In the genomic region with DNA sequence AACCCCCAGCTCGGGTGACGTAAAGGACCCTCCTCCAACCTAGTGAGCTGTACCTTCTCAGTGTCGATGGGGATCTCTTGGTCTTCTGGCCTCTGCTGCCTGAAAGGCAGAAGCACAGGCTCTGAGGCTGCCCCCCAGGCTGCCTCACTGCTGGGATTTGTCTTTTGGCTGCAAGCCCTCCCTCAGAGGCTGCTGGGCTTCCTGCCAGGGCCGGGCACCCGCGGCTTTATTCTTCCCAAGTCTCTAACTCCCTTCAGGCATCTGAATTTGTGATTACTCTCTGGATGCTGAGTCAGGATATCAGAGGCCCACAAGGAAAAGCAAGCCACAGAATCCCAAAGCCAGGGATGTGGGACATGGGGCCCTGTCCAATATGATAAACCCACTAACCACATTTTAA, we compare ENCODE assay signal across 9 mouse cellular contexts. TPM values are rescaled to one million over a fixed set of nuclear protein-coding genes. Genes with fewer than 3 reads are reported as not detected.
A peak's percentile ranks its signal among the peaks of the same experiment; 100 is the strongest.
DNase-seq lines count a peak whose midpoint lies in the region; ATAC-seq lines count a peak whose summit lies in the region.
"Had no signal": no experiment of that assay in that cellular context is flagged by ENCODE, and none has a peak within 500 bp of the region (broad histone marks: within the 10 kb centered on the region; RNA-seq: fewer than 3 reads in every experiment).

No protein-coding gene starts in this region.

- H3K36me3 ChIP-seq in heart, embryonic 14.5 days (ENCODE audit: control insufficient read depth, insufficient read depth, low read length) = no peaks in the 10 kb centered on the region
- H3K36me3 ChIP-seq in hindbrain, embryonic 16.5 days (ENCODE audit: control insufficient read depth, insufficient read depth, low read length) = peaks cover under 1% of the 10 kb centered on the region; the same call in 1 of the 2 replicates
- no peaks in the 10 kb centered on the region for H3K36me3 ChIP-seq in stomach, embryonic 16.5 days (ENCODE audit: control insufficient read depth, insufficient read depth, low read length)

- H3K4me2 ChIP-seq in heart, embryonic 14.5 days (ENCODE audit: low read length) = no peak overlapping the region
- no peak overlapping the region for H3K4me2 ChIP-seq in hindbrain, embryonic 16.5 days (ENCODE audit: low read length)
- H3K4me2 ChIP-seq in stomach, embryonic 16.5 days (ENCODE audit: low read depth, low read length) = no peak overlapping the region

- H3K27me3 ChIP-seq in heart, embryonic 14.5 days (ENCODE audit: control insufficient read depth, insufficient read depth, low read length) = peaks cover 42% of the 10 kb centered on the region
- H3K27me3 ChIP-seq in hindbrain, embryonic 16.5 days (replicated peaks; ENCODE audit: control insufficient read depth, insufficient read depth, low read length) = peaks cover 15% of the 10 kb centered on the region
- H3K27me3 ChIP-seq in stomach, embryonic 16.5 days (ENCODE audit: control insufficient read depth, insufficient read depth, low read length) = peaks cover 24% of the 10 kb centered on the region

- WGBS in heart, embryonic 14.5 days = 16% methylated on average over 6 of the region's 6 CpGs
- 6% methylated on average over 6 of the region's 6 CpGs for WGBS in hindbrain, embryonic 16.5 days
- 20% methylated on average over 6 of the region's 6 CpGs for WGBS in stomach, embryonic 16.5 days

- H3K4me3 ChIP-seq in heart, embryonic 14.5 days (ENCODE audit: control insufficient read depth in 1 of 2, insufficient read depth in 1 of 2, low read depth in 1 of 2, low read length in 2 of 2) = no peak overlapping the region
- no peak overlapping the region for H3K4me3 ChIP-seq in hindbrain, embryonic 16.5 days (ENCODE audit: low read length)
- no peak overlapping the region for H3K4me3 ChIP-seq in stomach, embryonic 16.5 days (replicated peaks; ENCODE audit: low read length)
- H3K4me3 ChIP-seq: megakaryocyte, embryonic 14.5 days had no signal

- H3K9me3 ChIP-seq in heart, embryonic 14.5 days (ENCODE audit: control insufficient read depth, low read length) = no peaks in the 10 kb centered on the region
- H3K9me3 ChIP-seq in hindbrain, embryonic 16.5 days (ENCODE audit: control insufficient read depth, low read length) = no peaks in the 10 kb centered on the region
- no peaks in the 10 kb centered on the region for H3K9me3 ChIP-seq in stomach, embryonic 16.5 days (replicated peaks; ENCODE audit: control insufficient read depth, low read length)
- H3K9me3 ChIP-seq: megakaryocyte, embryonic 14.5 days had no signal

- intact Hi-C loops in heart, postnatal 25 days (cut with DNase I) = no loop called here
- intact Hi-C loops in left cerebral cortex, postnatal 36 days (cut with DNase I) = no loop called here

- no peak for DNase-seq in heart, postnatal 25 days (ENCODE audit: low spot score)
- DNase-seq in 3T3-L1 (ENCODE audit: low read depth, low spot score) = peak; percentile 90
- peak; percentile 83 for DNase-seq in cerebellum, adult 9-11 months
- peak; percentile 74 to 78 for DNase-seq in left cerebral cortex, postnatal 36 days (ENCODE audit: low spot score in 2 of 2)
- DNase-seq in spleen, postnatal 14 days (ENCODE audit: low spot score in 2 of 2) = no peak

- ATAC-seq in heart, embryonic 14.5 days (ENCODE audit: insufficient number of reproducible peaks, insufficient read depth, low FRiP score, low read depth) = peak; percentile 59; the same call in 1 of the 2 replicates
- ATAC-seq in hindbrain, embryonic 16.5 days = peak; percentile 52
- ATAC-seq in stomach, embryonic 16.5 days (ENCODE audit: insufficient read depth, low FRiP score) = peak; percentile 58; the same call in 1 of the 2 replicates

- no peak overlapping the region for H3K9ac ChIP-seq in heart, embryonic 14.5 days (ENCODE audit: low read length)
- no peak overlapping the region for H3K9ac ChIP-seq in hindbrain, embryonic 16.5 days (ENCODE audit: low read depth, low read length)
- peak overlapping the region; percentile 39 for H3K9ac ChIP-seq in stomach, embryonic 16.5 days (ENCODE audit: low read length)

- H3K4me1 ChIP-seq in heart, embryonic 14.5 days (ENCODE audit: control insufficient read depth in 2 of 2, insufficient read depth in 2 of 2, low read length in 2 of 2) = peaks cover 8 to 26% of the 10 kb centered on the region in 2 experiments
- peaks cover 17% of the 10 kb centered on the region for H3K4me1 ChIP-seq in hindbrain, embryonic 16.5 days (ENCODE audit: control insufficient read depth, insufficient read depth, low read depth, low read length)
- peaks cover 21% of the 10 kb centered on the region for H3K4me1 ChIP-seq in stomach, embryonic 16.5 days (ENCODE audit: control insufficient read depth, insufficient read depth, low read length)

- no peak overlapping the region for H3K27ac ChIP-seq in heart, embryonic 14.5 days (replicated peaks in 1 of 2; ENCODE audit: control insufficient read depth in 1 of 2, insufficient read depth in 1 of 2, low read depth in 2 of 2, low read length in 2 of 2)
- H3K27ac ChIP-seq in hindbrain, embryonic 16.5 days (ENCODE audit: low read depth, low read length) = 0 out of 2 replicates have a peak overlapping the region, but pooled peaks have one; percentile 24
- no peak overlapping the region; the same call in 1 of the 2 replicates for H3K27ac ChIP-seq in stomach, embryonic 16.5 days (ENCODE audit: low read length)

RNA-seq across cellular contexts. Expression of a gene that starts 6.7 kb away (rescaled TPM):
- polyA plus RNA-seq in heart, embryonic 14.5 days (2014; fragmentation: Nextera tagmentation; extraction: Ambion mirVana) = 0.18 and 0.30 TPM in 2 replicates
- total RNA-seq in heart, postnatal 25 days (2021) = not detected
- 1.9 and 3.0 TPM in 2 replicates for polyA plus RNA-seq in hindbrain, embryonic 16.5 days (2015; fragmentation: Nextera tagmentation; extraction: Ambion mirVana)
- total RNA-seq in left cerebral cortex, postnatal 36 days (2021) = 1 to 10 TPM; 1.8 to 2.4 TPM
- 0.67 and 0.83 TPM in 2 replicates for polyA plus RNA-seq in stomach, embryonic 16.5 days (2015; fragmentation: Nextera tagmentation; extraction: Ambion mirVana)

RNA-seq across cellular contexts. Expression of a gene that starts 16.6 kb away (rescaled TPM):
- polyA plus RNA-seq in heart, embryonic 14.5 days (2014; fragmentation: Nextera tagmentation; extraction: Ambion mirVana) = not detected in 2 replicates
- not detected for total RNA-seq in heart, postnatal 25 days (2021)
- polyA plus RNA-seq in hindbrain, embryonic 16.5 days (2015; fragmentation: Nextera tagmentation; extraction: Ambion mirVana) = 0.99 and 1.3 TPM in 2 replicates
- total RNA-seq in left cerebral cortex, postnatal 36 days (2021) = 1 to 10 TPM; 2.0 to 2.4 TPM
- polyA plus RNA-seq in stomach, embryonic 16.5 days (2015; fragmentation: Nextera tagmentation; extraction: Ambion mirVana) = not detected in 2 replicates

RNA-seq across cellular contexts. Expression of a gene that starts 30.8 kb away (rescaled TPM):
- polyA plus RNA-seq in heart, embryonic 14.5 days (2014; fragmentation: Nextera tagmentation; extraction: Ambion mirVana) = 2.3 and 2.9 TPM in 2 replicates
- 10 to 100 TPM; 15.1 to 18.2 TPM for total RNA-seq in heart, postnatal 25 days (2021)
- polyA plus RNA-seq in hindbrain, embryonic 16.5 days (2015; fragmentation: Nextera tagmentation; extraction: Ambion mirVana) = 7.6 and 8.6 TPM in 2 replicates
- total RNA-seq in left cerebral cortex, postnatal 36 days (2021) = 100 to 1,000 TPM; 129 to 172 TPM
- polyA plus RNA-seq in stomach, embryonic 16.5 days (2015; fragmentation: Nextera tagmentation; extraction: Ambion mirVana) = 3.5 and 4.4 TPM in 2 replicates

Comparison
In these comparisons a context has a peak if more than half of its experiments do, and no peak if none do; other contexts are left out.
1. DNase-seq: peak in 3T3-L1 (single experiment), cerebellum, adult 9-11 months (single experiment) and left cerebral cortex, postnatal 36 days (2 of 2); none in heart, postnatal 25 days (single experiment) and spleen, postnatal 14 days (0 of 2).
2. Peak in every context shown above with its lines, with median percentiles within 50 percentile points of each other: ATAC-seq.